Mouse (Mus musculus): ENCODE measurements around the gene Ifitm3. TPM values are rescaled to one million over a fixed set of nuclear protein-coding genes. Genes with fewer than 3 reads are reported as not detected.

Ifitm3 gene
- total and polyA plus RNA-seq, 3 experiments, result 0.25 TPM; not detected in 2

GRCm38 (mm10) chr7:141052016-141052415, 41.4 kb upstream of the Ifitm3 start:
- no peak overlapping the region for H3K27ac ChIP-seq (ENCODE audit: insufficient read depth, low read depth)
- no peak overlapping the region for H3K4me2 ChIP-seq (ENCODE audit: insufficient read depth, low read depth, poor library complexity, severe bottlenecking)
- in situ Hi-C loops (cut with MboI; ENCODE audit: low pct_ligation_motif_present, low pct_unique_long_range_greater_than_20kb, low sequenced_read_pairs), result loop anchor here (5.0 kb wide), 3 partner anchors 35 to 205 kb away; partner anchors contain the start of genes Gm45717, Ifitm2, Odf3 and Scgb1c1
- TF ChIP-seq MAX (IDR thresholded peaks at IDR 0.05; ENCODE audit: low read length) (no peak), POLR2A (IDR thresholded peaks at IDR 0.05; ENCODE audit: low read depth, low read length) (no peak), TBP (conservative IDR thresholded peaks at IDR 0.05; ENCODE audit: low read depth, low read length) (no peak), POLR2AphosphoS2 (IDR thresholded peaks at IDR 0.05; ENCODE audit: low read depth, low read length) (no peak), ZKSCAN1 (IDR thresholded peaks at IDR 0.05; ENCODE audit: borderline replicate concordance, low read depth, low read length) (no peak), E2F4 (IDR thresholded peaks at IDR 0.05; ENCODE audit: insufficient replicate concordance, low read depth, low read length) (no peak), BHLHE40 (IDR thresholded peaks at IDR 0.05; ENCODE audit: low read depth, low read length) (no peak), ZNF384 (IDR thresholded peaks at IDR 0.05; ENCODE audit: low read depth, low read length) (no peak), ZC3H11A (IDR thresholded peaks at IDR 0.05; ENCODE audit: low read depth, low read length) (no peak), MXI1 (IDR thresholded peaks at IDR 0.05; ENCODE audit: low read depth, low read length) (no peak), UBTF (IDR thresholded peaks at IDR 0.05; ENCODE audit: low read depth, low read length) (no peak), GABPA (IDR thresholded peaks at IDR 0.05; ENCODE audit: insufficient replicate concordance, low read depth, low read length) (no peak), ETS1 (conservative IDR thresholded peaks at IDR 0.05; ENCODE audit: low read depth, low read length) (no peak), USF1 (IDR thresholded peaks at IDR 0.05; ENCODE audit: low read depth, low read length) (no peak), CHD1 (IDR thresholded peaks at IDR 0.05; ENCODE audit: low read depth, low read length) (no peak), NELFE (IDR thresholded peaks at IDR 0.05; ENCODE audit: low read depth, low read length) (no peak)
- no peak overlapping the region for H3K4me3 ChIP-seq (replicated peaks in 1 of 3; ENCODE audit: low read depth in 2 of 3, low read length in 2 of 3, poor library complexity in 1 of 3)
- no peak for DNase-seq (ENCODE audit: extremely low read depth)
- dilution Hi-C loops (cut with MboI; ENCODE audit: extremely low pct_ligation_motif_present, extremely low pct_unique_long_range_greater_than_20kb, low sequenced_read_pairs), result no loop called here
- no peaks in the 10 kb centered on the region for H3K79me2 ChIP-seq (replicated peaks; ENCODE audit: control insufficient read depth, extremely low read depth, insufficient read depth, poor library complexity, severe bottlenecking)
- no peaks in the 10 kb centered on the region for H3K36me3 ChIP-seq (replicated peaks in 1 of 2; ENCODE audit: control insufficient read depth in 1 of 2, insufficient read depth in 1 of 2, low read length in 1 of 2)
- no peak overlapping the region for H3K9ac ChIP-seq (ENCODE audit: insufficient read depth, low read depth)
- peaks cover 3 to 20% of the 10 kb centered on the region in 2 experiments; a peak in 3 of 4 replicates for H3K4me1 ChIP-seq (ENCODE audit: control insufficient read depth in 1 of 2, insufficient read depth in 2 of 2)
- H3K27me3 ChIP-seq (replicated peaks), result peaks cover 8% of the 10 kb centered on the region
- H3K9me3 ChIP-seq (replicated peaks; ENCODE audit: low read length), result peaks cover 16% of the 10 kb centered on the region

- in situ Hi-C loops (cut with MboI; ENCODE audit: low pct_ligation_motif_present, low pct_unique_long_range_greater_than_20kb, low sequenced_read_pairs), result loop anchor here (5.0 kb wide), 3 partner anchors 36 to 204 kb away; partner anchors contain the start of genes Gm45717, Ifitm2, Odf3 and Scgb1c1
- H3K9ac ChIP-seq (ENCODE audit: insufficient read depth, low read depth), result no peak overlapping the region
- H3K27ac ChIP-seq (ENCODE audit: insufficient read depth, low read depth), result no peak overlapping the region
- H3K4me3 ChIP-seq (replicated peaks in 1 of 3; ENCODE audit: low read depth in 2 of 3, low read length in 2 of 3, poor library complexity in 1 of 3), result no peak overlapping the region
- H3K27me3 ChIP-seq (replicated peaks), result peaks cover 8% of the 10 kb centered on the region
- no peak for DNase-seq (ENCODE audit: extremely low read depth)
- no peak overlapping the region for H3K4me2 ChIP-seq (ENCODE audit: insufficient read depth, low read depth, poor library complexity, severe bottlenecking)
- TF ChIP-seq TCF12 (IDR thresholded peaks at IDR 0.05; ENCODE audit: low read depth, low read length) (no peak), POLR2A (IDR thresholded peaks at IDR 0.05; ENCODE audit: low read depth, low read length) (no peak), ZNF384 (IDR thresholded peaks at IDR 0.05; ENCODE audit: low read depth, low read length) (no peak), GABPA (IDR thresholded peaks at IDR 0.05; ENCODE audit: insufficient replicate concordance, low read depth, low read length) (no peak)
- H3K79me2 ChIP-seq (replicated peaks; ENCODE audit: control insufficient read depth, extremely low read depth, insufficient read depth, poor library complexity, severe bottlenecking), result no peaks in the 10 kb centered on the region
- H3K36me3 ChIP-seq (replicated peaks in 1 of 2; ENCODE audit: control insufficient read depth in 1 of 2, insufficient read depth in 1 of 2, low read length in 1 of 2), result no peaks in the 10 kb centered on the region
- H3K9me3 ChIP-seq (replicated peaks; ENCODE audit: low read length), result peaks cover 9% of the 10 kb centered on the region
- peaks cover 8 to 23% of the 10 kb centered on the region in 2 experiments; a peak in 3 of 4 replicates for H3K4me1 ChIP-seq (ENCODE audit: control insufficient read depth in 1 of 2, insufficient read depth in 2 of 2)
- dilution Hi-C loops (cut with MboI; ENCODE audit: extremely low pct_ligation_motif_present, extremely low pct_unique_long_range_greater_than_20kb, low sequenced_read_pairs), result no loop called here
Measured at GRCm38 (mm10) chr7:141051060-141051685, 40.6 kb upstream of the Ifitm3 start.
